In the genomic region with DNA sequence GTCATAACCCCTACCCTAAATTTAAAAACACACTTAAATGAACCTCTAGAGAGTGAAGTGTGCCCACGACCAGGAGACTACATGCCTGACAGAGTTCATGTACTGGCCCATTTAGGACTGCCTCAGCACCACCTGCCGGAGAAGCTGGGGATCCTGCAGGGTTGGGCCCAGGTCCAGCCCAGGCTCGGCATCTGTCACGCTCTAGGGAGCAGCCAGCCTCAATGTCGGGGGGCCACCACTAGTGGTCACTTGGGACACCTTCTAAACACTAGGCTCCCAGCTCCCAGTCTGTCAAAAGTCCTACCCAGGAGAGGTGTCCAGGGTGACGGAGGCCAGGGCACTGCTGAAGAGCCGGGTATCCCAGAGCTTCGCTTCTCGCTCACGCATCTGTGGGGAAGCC, we compare ENCODE assay signal across 10 mouse cellular contexts. TPM values are rescaled to one million over a fixed set of nuclear protein-coding genes. Genes with fewer than 3 reads are reported as not detected.
DNase-seq lines count a peak whose midpoint lies in the region; ATAC-seq and TF ChIP-seq lines count a peak whose summit lies in the region.
"Had no signal": no experiment of that assay in that cellular context is flagged by ENCODE, and none has a peak within 500 bp of the region (broad histone marks: within the 10 kb centered on the region; RNA-seq: fewer than 3 reads in every experiment).

No protein-coding gene starts in this region.

- no peak for ATAC-seq in forebrain, embryonic 12.5 days (ENCODE audit: low FRiP score)
- ATAC-seq in midbrain, embryonic 15.5 days (replicated peaks), result no peak
- ATAC-seq in stomach, postnatal 0 days (ENCODE audit: low FRiP score, low TSS enrichment), result no peak

- no peak overlapping the region for H3K4me3 ChIP-seq in forebrain, embryonic 10.5 days
- no peak overlapping the region for H3K4me3 ChIP-seq in forebrain, embryonic 12.5 days (replicated peaks)
- H3K4me3 ChIP-seq in midbrain, embryonic 10.5 days, result no peak overlapping the region
- H3K4me3 ChIP-seq in midbrain, embryonic 15.5 days, result no peak overlapping the region
- H3K4me3 ChIP-seq in stomach, postnatal 0 days (ENCODE audit: low read depth, low read length), result no peak overlapping the region
- H3K4me3 ChIP-seq: lung, embryonic 15.5 days had no signal

- 87% methylated on average over 10 of the region's 10 CpGs for WGBS in forebrain, embryonic 10.5 days
- WGBS in forebrain, embryonic 12.5 days, result 89% methylated on average over 10 of the region's 10 CpGs
- 84% methylated on average over 10 of the region's 10 CpGs for WGBS in midbrain, embryonic 10.5 days
- 84% methylated on average over 10 of the region's 10 CpGs for WGBS in midbrain, embryonic 15.5 days
- 85% methylated on average over 10 of the region's 10 CpGs for WGBS in stomach, postnatal 0 days

- H3K27me3 ChIP-seq in forebrain, embryonic 10.5 days (ENCODE audit: poor library complexity, severe bottlenecking), result no peaks in the 10 kb centered on the region
- H3K27me3 ChIP-seq in forebrain, embryonic 12.5 days, result no peaks in the 10 kb centered on the region
- H3K27me3 ChIP-seq in midbrain, embryonic 10.5 days (ENCODE audit: low read depth, poor library complexity, severe bottlenecking), result no peaks in the 10 kb centered on the region
- no peaks in the 10 kb centered on the region for H3K27me3 ChIP-seq in midbrain, embryonic 15.5 days (replicated peaks)
- no peaks in the 10 kb centered on the region for H3K27me3 ChIP-seq in stomach, postnatal 0 days (ENCODE audit: control insufficient read depth, insufficient read depth, low read length)
- H3K27me3 ChIP-seq: lung, embryonic 15.5 days had no signal

- H3K36me3 ChIP-seq in forebrain, embryonic 10.5 days (replicated peaks), result peaks cover 53% of the 10 kb centered on the region
- H3K36me3 ChIP-seq in forebrain, embryonic 12.5 days (replicated peaks), result peaks cover 17% of the 10 kb centered on the region
- H3K36me3 ChIP-seq in midbrain, embryonic 10.5 days, result peaks cover 50% of the 10 kb centered on the region
- peaks cover 4% of the 10 kb centered on the region; the same call in 1 of the 2 replicates for H3K36me3 ChIP-seq in midbrain, embryonic 15.5 days (replicated peaks)
- H3K36me3 ChIP-seq in stomach, postnatal 0 days (ENCODE audit: control insufficient read depth, insufficient read depth, low read length), result peaks cover 16% of the 10 kb centered on the region

- no peak for TF ChIP-seq EP300 in stomach, postnatal 0 days (optimal IDR thresholded peaks at IDR 0.05)

- TF ChIP-seq CTCF in stomach, postnatal 0 days (IDR thresholded peaks at IDR 0.05; ENCODE audit: low read depth), result peak; percentile 38

- no peaks in the 10 kb centered on the region for H3K9me3 ChIP-seq in forebrain, embryonic 10.5 days
- H3K9me3 ChIP-seq in forebrain, embryonic 12.5 days, result no peaks in the 10 kb centered on the region
- no peaks in the 10 kb centered on the region for H3K9me3 ChIP-seq in midbrain, embryonic 10.5 days (replicated peaks)
- H3K9me3 ChIP-seq in midbrain, embryonic 15.5 days, result no peaks in the 10 kb centered on the region
- no peaks in the 10 kb centered on the region for H3K9me3 ChIP-seq in stomach, postnatal 0 days (ENCODE audit: control insufficient read depth, low read length)
- H3K9me3 ChIP-seq: lung, embryonic 15.5 days had no signal

- peak overlapping the region; percentile 75 for H3K27ac ChIP-seq in forebrain, embryonic 10.5 days
- H3K27ac ChIP-seq in forebrain, embryonic 12.5 days, result no peak overlapping the region
- H3K27ac ChIP-seq in midbrain, embryonic 10.5 days (replicated peaks), result peak overlapping the region; percentile 77; the same call in 1 of the 2 replicates
- H3K27ac ChIP-seq in midbrain, embryonic 15.5 days, result no peak overlapping the region
- no peak overlapping the region for H3K27ac ChIP-seq in stomach, postnatal 0 days (replicated peaks)

- no peak overlapping the region for H3K9ac ChIP-seq in forebrain, embryonic 12.5 days
- no peak overlapping the region for H3K9ac ChIP-seq in midbrain, embryonic 15.5 days
- H3K9ac ChIP-seq in stomach, postnatal 0 days (ENCODE audit: low read length), result no peak overlapping the region
- H3K9ac ChIP-seq: lung, embryonic 15.5 days had no signal

- DNase-seq in forebrain, embryonic 10.5 days (ENCODE audit: extremely low spot score, low spot score), result no peak
- DNase-seq in midbrain, embryonic 10.5 days (ENCODE audit: low spot score), result no peak
- peak; percentile 80 for DNase-seq in kidney, adult 18-20 months
- DNase-seq in stomach, postnatal 0 days (ENCODE audit: low spot score), result no peak
- DNase-seq in thymus, postnatal 10 days (ENCODE audit: low spot score in 2 of 2), result no peak
- DNase-seq in frontal cortex, postnatal 36 days (ENCODE audit: low spot score in 2 of 2), result no peak
- DNase-seq: thymus, adult 2 months had no signal

- H3K4me2 ChIP-seq in forebrain, embryonic 12.5 days, result no peak overlapping the region
- no peak overlapping the region for H3K4me2 ChIP-seq in midbrain, embryonic 15.5 days
- no peak overlapping the region for H3K4me2 ChIP-seq in stomach, postnatal 0 days (replicated peaks; ENCODE audit: low read depth)
- H3K4me2 ChIP-seq: lung, embryonic 15.5 days had no signal

- peaks cover 82% of the 10 kb centered on the region for H3K4me1 ChIP-seq in forebrain, embryonic 10.5 days
- H3K4me1 ChIP-seq in forebrain, embryonic 12.5 days, result peaks cover 31% of the 10 kb centered on the region
- H3K4me1 ChIP-seq in midbrain, embryonic 10.5 days, result peaks cover 38% of the 10 kb centered on the region
- H3K4me1 ChIP-seq in midbrain, embryonic 15.5 days, result peaks cover 21% of the 10 kb centered on the region
- peaks cover 3% of the 10 kb centered on the region; the same call in 1 of the 2 replicates for H3K4me1 ChIP-seq in stomach, postnatal 0 days (replicated peaks; ENCODE audit: control insufficient read depth, insufficient read depth)

RNA-seq across cellular contexts. Expression of a gene that starts 14.9 kb away (rescaled TPM):
- polyA plus RNA-seq in forebrain, embryonic 10.5 days (2016; fragmentation: Nextera tagmentation; extraction: Ambion mirVana), result 63.7 and 66.3 TPM in 2 replicates
- polyA plus RNA-seq in forebrain, embryonic 12.5 days (2016; fragmentation: Nextera tagmentation; extraction: Ambion mirVana), result 51.4 and 58.0 TPM in 2 replicates
- polyA plus RNA-seq in midbrain, embryonic 10.5 days (2016; fragmentation: Nextera tagmentation; extraction: Ambion mirVana), result 59.9 and 66.1 TPM in 2 replicates
- 62.1 and 65.5 TPM in 2 replicates for polyA plus RNA-seq in midbrain, embryonic 15.5 days (2015; fragmentation: Nextera tagmentation; extraction: Ambion mirVana)
- polyA plus RNA-seq in stomach, postnatal 0 days (2015; fragmentation: Nextera tagmentation; extraction: Ambion mirVana), result 47.0 and 49.2 TPM in 2 replicates

RNA-seq across cellular contexts. Expression of a gene that starts 15.0 kb away (rescaled TPM):
- polyA plus RNA-seq in forebrain, embryonic 10.5 days (2016; fragmentation: Nextera tagmentation; extraction: Ambion mirVana), result 9.2 and 9.3 TPM in 2 replicates
- 5.2 and 6.8 TPM in 2 replicates for polyA plus RNA-seq in forebrain, embryonic 12.5 days (2016; fragmentation: Nextera tagmentation; extraction: Ambion mirVana)
- 9.0 and 10.6 TPM in 2 replicates for polyA plus RNA-seq in midbrain, embryonic 10.5 days (2016; fragmentation: Nextera tagmentation; extraction: Ambion mirVana)
- polyA plus RNA-seq in midbrain, embryonic 15.5 days (2015; fragmentation: Nextera tagmentation; extraction: Ambion mirVana), result 5.2 and 5.8 TPM in 2 replicates
- 8.8 and 9.6 TPM in 2 replicates for polyA plus RNA-seq in stomach, postnatal 0 days (2015; fragmentation: Nextera tagmentation; extraction: Ambion mirVana)

RNA-seq across cellular contexts. Expression of a gene that starts 24.9 kb away (rescaled TPM):
- polyA plus RNA-seq in forebrain, embryonic 10.5 days (2016; fragmentation: Nextera tagmentation; extraction: Ambion mirVana), result 17.6 and 19.1 TPM in 2 replicates
- polyA plus RNA-seq in forebrain, embryonic 12.5 days (2016; fragmentation: Nextera tagmentation; extraction: Ambion mirVana), result 13.5 and 18.5 TPM in 2 replicates
- polyA plus RNA-seq in midbrain, embryonic 10.5 days (2016; fragmentation: Nextera tagmentation; extraction: Ambion mirVana), result 21.4 and 25.0 TPM in 2 replicates
- polyA plus RNA-seq in midbrain, embryonic 15.5 days (2015; fragmentation: Nextera tagmentation; extraction: Ambion mirVana), result 32.1 and 33.2 TPM in 2 replicates
- 7.6 and 8.1 TPM in 2 replicates for polyA plus RNA-seq in stomach, postnatal 0 days (2015; fragmentation: Nextera tagmentation; extraction: Ambion mirVana)

RNA-seq across cellular contexts. Expression of a gene that starts 29.9 kb away (rescaled TPM):
- polyA plus RNA-seq in forebrain, embryonic 10.5 days (2016; fragmentation: Nextera tagmentation; extraction: Ambion mirVana), result 93.5 and 94.7 TPM in 2 replicates
- polyA plus RNA-seq in forebrain, embryonic 12.5 days (2016; fragmentation: Nextera tagmentation; extraction: Ambion mirVana), result 114 TPM in 2 replicates
- polyA plus RNA-seq in midbrain, embryonic 10.5 days (2016; fragmentation: Nextera tagmentation; extraction: Ambion mirVana), result 91.0 and 94.8 TPM in 2 replicates
- polyA plus RNA-seq in midbrain, embryonic 15.5 days (2015; fragmentation: Nextera tagmentation; extraction: Ambion mirVana), result 139 and 154 TPM in 2 replicates
- polyA plus RNA-seq in stomach, postnatal 0 days (2015; fragmentation: Nextera tagmentation; extraction: Ambion mirVana), result 65.4 and 71.9 TPM in 2 replicates

Comparison
In these comparisons a context has a peak if more than half of its experiments do, and no peak if none do; other contexts are left out.
1. H3K27ac ChIP-seq: peak in forebrain, embryonic 10.5 days (single experiment) and midbrain, embryonic 10.5 days (single experiment); none in forebrain, embryonic 12.5 days (single experiment), midbrain, embryonic 15.5 days (single experiment) and stomach, postnatal 0 days (single experiment).